In genomic region chr1:157567819-157568218, GRCm38 (mm10) we compare ENCODE assay signal across 19 mouse cellular contexts.
"Had no signal": no experiment of that assay in that cellular context is flagged by ENCODE, and none has a peak within 500 bp of the region (broad histone marks: within the 10 kb centered on the region; RNA-seq: fewer than 3 reads in every experiment).

No protein-coding gene starts in this region.

- DNase-seq: kidney, adult 11 months; kidney, adult 8-10 months; kidney, postnatal 10 days; kidney, postnatal 36 days; layer of hippocampus, adult 9-11 months; liver; lung, adult 18-20 months; lung, postnatal 10 days; lung, postnatal 36 days; thymus, adult 18-20 months; thymus, postnatal 36 days had no signal

- H3K36me3 ChIP-seq: kidney, embryonic 15.5 days; limb, embryonic 10.5 days; liver, embryonic 15.5 days; lung, embryonic 15.5 days; midbrain, embryonic 12.5 days had no signal

- H3K27ac ChIP-seq: kidney, embryonic 15.5 days; limb, embryonic 10.5 days; limb, embryonic 13.5 days; liver, embryonic 12.5 days; liver, embryonic 15.5 days; lung, embryonic 15.5 days; midbrain, embryonic 12.5 days had no signal

- H3K4me2 ChIP-seq: kidney, embryonic 15.5 days; limb, embryonic 13.5 days; liver, embryonic 12.5 days; liver, embryonic 15.5 days; lung, embryonic 15.5 days; midbrain, embryonic 12.5 days had no signal

- H3K4me3 ChIP-seq: kidney, embryonic 15.5 days; limb, embryonic 10.5 days; limb, embryonic 13.5 days; liver, embryonic 12.5 days; liver, embryonic 15.5 days; lung, embryonic 15.5 days; megakaryocyte, embryonic 14.5 days; midbrain, embryonic 12.5 days had no signal

- H3K4me1 ChIP-seq: kidney, embryonic 15.5 days; limb, embryonic 10.5 days; limb, embryonic 13.5 days; liver, embryonic 12.5 days; liver, embryonic 15.5 days; lung, embryonic 15.5 days; megakaryocyte, embryonic 14.5 days; midbrain, embryonic 12.5 days had no signal

- ATAC-seq: liver, embryonic 12.5 days had no signal

- H3K9ac ChIP-seq: kidney, embryonic 15.5 days; limb, embryonic 13.5 days; liver, embryonic 12.5 days; liver, embryonic 15.5 days; lung, embryonic 15.5 days; midbrain, embryonic 12.5 days had no signal

- H3K27me3 ChIP-seq: kidney, embryonic 15.5 days; limb, embryonic 13.5 days; liver, embryonic 12.5 days; liver, embryonic 15.5 days; lung, embryonic 15.5 days; megakaryocyte, embryonic 14.5 days; midbrain, embryonic 12.5 days had no signal

- H3K9me3 ChIP-seq: kidney, embryonic 15.5 days; limb, embryonic 10.5 days; limb, embryonic 13.5 days; liver, embryonic 12.5 days; liver, embryonic 15.5 days; lung, embryonic 15.5 days; midbrain, embryonic 12.5 days had no signal
